Mouse (Mus musculus) stomach, embryonic 14.5 days (tissue): ENCODE data around the gene Mettl5. TPM values are rescaled to one million over a fixed set of nuclear protein-coding genes. Genes with fewer than 3 reads are reported as not detected.

Experiments used
- ATAC-seq: fragments of 200-750 bp; cut with Nextera tagmentation; 2 replicates; pipeline ENCODE4 v1.8.0; 2017; ENCODE audit warnings: low read depth, moderate TSS enrichment; ENCODE audit not compliant: insufficient number of reproducible peaks, insufficient read depth, low FRiP score
- H3K27ac ChIP-seq: fragments of 300-500 bp; sonication (generic); 2 replicates; pipeline ENCODE4 v1.5.1; 2014; ENCODE audit warnings: mild to moderate bottlenecking, low read length, moderate library complexity, mixed read lengths
- H3K27me3 ChIP-seq: fragments of 300-500 bp; sonication (generic); 2 replicates; pipeline ENCODE4 v1.6.1; 2014; ENCODE audit warnings: low read length, control low read depth, mixed read lengths; ENCODE audit not compliant: control insufficient read depth, insufficient read depth
- H3K36me3 ChIP-seq: fragments of 300-500 bp; sonication (generic); 2 replicates; pipeline ENCODE4 v1.6.1; 2014; ENCODE audit warnings: mild to moderate bottlenecking, control low read depth, low read length, moderate library complexity, mixed read lengths; ENCODE audit not compliant: control insufficient read depth, insufficient read depth
- H3K4me1 ChIP-seq: fragments of 300-500 bp; sonication (generic); 2 replicates; pipeline ENCODE4 v1.6.1; 2014; ENCODE audit warnings: low read length, control low read depth, mixed read lengths; ENCODE audit not compliant: control insufficient read depth, insufficient read depth
- H3K4me2 ChIP-seq: fragments of 300-500 bp; sonication (generic); replicated peaks from 2 replicates; pipeline ENCODE4 v1.6.1; 2014; ENCODE audit warnings: low read depth, low read length, control low read depth
- H3K4me3 ChIP-seq: fragments of 300-500 bp; sonication (generic); 2 replicates; pipeline ENCODE4 v1.5.1; 2014; ENCODE audit warnings: low read depth, low read length, control low read depth
- H3K9ac ChIP-seq: fragments of 300-500 bp; sonication (generic); replicated peaks from 2 replicates; pipeline ENCODE4 v1.6.1; 2014; ENCODE audit warnings: low read depth, mild to moderate bottlenecking, control low read depth, low read length, moderate library complexity, mixed read lengths
- H3K9me3 ChIP-seq: fragments of 300-500 bp; sonication (generic); 2 replicates; pipeline ENCODE4 v1.6.1; 2016; ENCODE audit warnings: low read depth, low read length, control low read depth; ENCODE audit not compliant: control insufficient read depth
- WGBS: fragments of 180-500 bp; shearing (Covaris S2); extraction: QIAGEN DNeasy Blood & Tissue Kit; methylation state at CpG from one replicate; pipeline ENCODE4 v1.1.7; 2014; 5-methylcytosine and 5-hydroxymethylcytosine counted together
- polyA plus RNA-seq: library from polyadenylated mRNA; unstranded; fragments of >200 nt; fragmentation: Nextera tagmentation; extraction: Ambion mirVana; gene quantifications from 2 replicates; pipeline ENCODE4 v1.2.1, GENCODE M21; 2014

The Mettl5 gene
- polyA plus RNA-seq, 1 experiment from 2014 or later = 44.0 TPM

- Histone ChIP-seq H3K36me3 (peaks cover 21% of the 10 kb centered on the region), H3K4me3 (no peak overlapping the region), H3K9me3 (no peaks in the 10 kb centered on the region), H3K4me1 (peaks cover 15% of the 10 kb centered on the region; the same call in 1 of the 2 replicates), H3K27ac (no peak overlapping the region; the same call in 1 of the 2 replicates), H3K27me3 (no peaks in the 10 kb centered on the region), H3K4me2 (no peak overlapping the region), H3K9ac (no peak overlapping the region)
- 62% methylated on average over 10 of the region's 10 CpGs for WGBS
- no peak for ATAC-seq
Measured at GRCm38 (mm10) chr2:69825898-69826297, 59.5 kb downstream of the Mettl5 start.

- ATAC-seq = peak; percentile 75
- Histone ChIP-seq H3K9ac (peak overlapping the region; percentile 77), H3K27ac (peak overlapping the region; percentile 96), H3K4me1 (peaks cover 15% of the 10 kb centered on the region; the same call in 1 of the 2 replicates), H3K27me3 (no peaks in the 10 kb centered on the region), H3K4me3 (peak overlapping the region; percentile 60), H3K9me3 (no peaks in the 10 kb centered on the region), H3K4me2 (peak overlapping the region; percentile 57), H3K36me3 (peaks cover 12% of the 10 kb centered on the region; the same call in 1 of the 2 replicates)
- WGBS = 2% methylated on average over 34 of the region's 45 CpGs
Measured at GRCm38 (mm10) chr2:69823129-69823677, 62.2 kb downstream of the Mettl5 start.

- Histone ChIP-seq H3K27ac (peak overlapping the region; percentile 96), H3K9ac (peak overlapping the region; percentile 77), H3K9me3 (no peaks in the 10 kb centered on the region), H3K4me3 (peak overlapping the region; percentile 60), H3K4me2 (peak overlapping the region; percentile 57), H3K4me1 (peaks cover 15% of the 10 kb centered on the region; the same call in 1 of the 2 replicates), H3K27me3 (no peaks in the 10 kb centered on the region), H3K36me3 (peaks cover 10% of the 10 kb centered on the region; the same call in 1 of the 2 replicates)
- under 1% methylated on average over 75 of the region's 80 CpGs for WGBS
- peak; percentile 64 for ATAC-seq
Measured at GRCm38 (mm10) chr2:69822361-69823128, 62.9 kb downstream of the Mettl5 start.

- H3K27me3 ChIP-seq = no peaks in the 10 kb centered on the region
- ATAC-seq = peak; percentile 21; the same call in 1 of the 2 replicates
- peak within 1 kb of the TSS; percentile 77 for H3K9ac ChIP-seq
- 3% methylated on average over 8 of the region's 8 CpGs for WGBS
- no peaks in the 10 kb centered on the region for H3K9me3 ChIP-seq
- peaks cover 13% of the 10 kb centered on the region; the same call in 1 of the 2 replicates for H3K4me1 ChIP-seq
- peak within 1 kb of the TSS; percentile 96 for H3K27ac ChIP-seq
- peaks cover 10% of the 10 kb centered on the region; the same call in 1 of the 2 replicates for H3K36me3 ChIP-seq
- H3K4me3 ChIP-seq = peak within 1 kb of the TSS; percentile 60
- H3K4me2 ChIP-seq = peak within 1 kb of the TSS; percentile 57
Measured at GRCm38 (mm10) chr2:69821711-69822110, 63.7 kb downstream of the Mettl5 start, which contains the start of gene Klhl23. Gene Klhl23, plus strand, starts transcription at chr2:69821944.

Other genes with a start within 250 kb of the Mettl5 start
- 16.3 and 19.9 TPM in 2 replicates for gene Bbs5, start 238.4 kb downstream of the Mettl5 start, polyA plus RNA-seq
- gene Klhl41, start 215.5 kb downstream of the Mettl5 start, polyA plus RNA-seq = 0.51 and 0.52 TPM in 2 replicates
- 13.3 and 16.9 TPM in 2 replicates for gene Fastkd1, start 172.1 kb downstream of the Mettl5 start, polyA plus RNA-seq
- 125 and 134 TPM in 2 replicates for gene Ppig, start 163.1 kb downstream of the Mettl5 start, polyA plus RNA-seq
- gene Ccdc173, start 96.0 kb downstream of the Mettl5 start, polyA plus RNA-seq = 2.4 and 2.5 TPM in 2 replicates
- gene Phospho2, start 96.0 kb downstream of the Mettl5 start, polyA plus RNA-seq = 21.8 and 24.8 TPM in 2 replicates
- 42.8 and 47.3 TPM in 2 replicates for gene Klhl23, start 63.7 kb downstream of the Mettl5 start, polyA plus RNA-seq
- gene Ssb, start 24.1 kb downstream of the Mettl5 start, polyA plus RNA-seq = 316 and 339 TPM in 2 replicates
- gene Ubr3, start 11.6 kb upstream of the Mettl5 start, polyA plus RNA-seq = 19.6 and 21.6 TPM in 2 replicates
- 0.41 and 0.43 TPM in 2 replicates for gene Myo3b, start 153.5 kb upstream of the Mettl5 start, polyA plus RNA-seq